Mouse (Mus musculus): ENCODE data around the gene Mfsd11.

- no peak for TF ChIP-seq CTCF (IDR thresholded peaks at IDR 0.05; ENCODE audit: low read depth)
- TF ChIP-seq EP300 (IDR thresholded peaks at IDR 0.05; ENCODE audit: low read depth), result no peak
Measured at GRCm38 (mm10) chr11:116836283-116836682, 16.0 kb upstream of the Mfsd11 start.

All from liver, embryonic 14.5 days (tissue).